ENCODE assay signal across 17 mouse cellular contexts in the genomic region with DNA sequence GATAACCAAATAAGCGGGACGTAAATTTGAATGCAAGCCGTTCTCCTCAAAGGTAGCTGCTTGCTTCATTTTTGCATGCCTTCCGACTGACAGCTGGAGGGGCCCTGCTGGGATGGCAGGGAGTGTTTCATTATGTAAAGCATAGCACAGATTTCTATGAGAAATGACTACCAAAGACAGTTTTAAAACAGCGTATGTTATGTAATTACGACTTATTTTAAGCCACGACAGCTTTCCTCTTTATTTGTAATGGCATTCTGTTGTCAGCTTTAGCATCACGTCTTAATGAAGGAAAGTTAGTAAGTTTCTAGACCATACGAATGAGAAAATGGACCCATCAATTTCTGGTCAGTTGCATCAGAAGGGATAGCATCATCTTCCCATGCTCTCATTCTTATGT.
DNase-seq lines count a peak whose midpoint lies in the region; ATAC-seq lines count a peak whose summit lies in the region.
"Had no signal": no experiment of that assay in that cellular context is flagged by ENCODE, and none has a peak within 500 bp of the region (broad histone marks: within the 10 kb centered on the region; RNA-seq: fewer than 3 reads in every experiment).

No protein-coding gene starts in this region.

- no peak overlapping the region for H3K4me3 ChIP-seq in midbrain, embryonic 15.5 days
- H3K4me3 ChIP-seq in midbrain, embryonic 11.5 days (ENCODE audit: low read depth, low read length) = no peak overlapping the region
- H3K4me3 ChIP-seq in intestine, embryonic 16.5 days (ENCODE audit: low read length) = no peak overlapping the region
- H3K4me3 ChIP-seq: embryonic facial prominence, embryonic 13.5 days; liver, embryonic 12.5 days; midbrain, embryonic 12.5 days; neural tube, embryonic 15.5 days had no signal

- H3K27me3 ChIP-seq in midbrain, embryonic 15.5 days (replicated peaks) = no peaks in the 10 kb centered on the region
- no peaks in the 10 kb centered on the region for H3K27me3 ChIP-seq in midbrain, embryonic 11.5 days (ENCODE audit: control insufficient read depth, insufficient read depth, low read length)
- H3K27me3 ChIP-seq in intestine, embryonic 16.5 days (replicated peaks; ENCODE audit: control insufficient read depth, insufficient read depth, low read length) = no peaks in the 10 kb centered on the region
- H3K27me3 ChIP-seq: embryonic facial prominence, embryonic 13.5 days; liver, embryonic 12.5 days; midbrain, embryonic 12.5 days; neural tube, embryonic 15.5 days had no signal

- H3K36me3 ChIP-seq in midbrain, embryonic 15.5 days (replicated peaks) = no peaks in the 10 kb centered on the region
- 0 out of 2 replicates have a peak, but pooled peaks cover 3% of the 10 kb centered on the region for H3K36me3 ChIP-seq in midbrain, embryonic 11.5 days (ENCODE audit: control insufficient read depth, insufficient read depth, low read length)
- no peaks in the 10 kb centered on the region for H3K36me3 ChIP-seq in intestine, embryonic 16.5 days (ENCODE audit: control insufficient read depth, insufficient read depth, low read length)
- H3K36me3 ChIP-seq: midbrain, embryonic 12.5 days had no signal

- DNase-seq in cerebellum, postnatal 4 days (ENCODE audit: low spot score in 2 of 2) = no peak
- DNase-seq in midbrain, embryonic 11.5 days (ENCODE audit: low spot score, missing footprints) = no peak
- DNase-seq in layer of hippocampus, adult 9-11 months = peak; percentile 80
- DNase-seq in right cerebral cortex, postnatal 4 days = peak; percentile 33
- no peak for DNase-seq in thymus, postnatal 14 days
- DNase-seq: adrenal gland, adult 8-10 months; gastrocnemius, postnatal 36 days; kidney, adult 9 months had no signal

- no peak overlapping the region for H3K4me2 ChIP-seq in midbrain, embryonic 15.5 days
- no peak overlapping the region for H3K4me2 ChIP-seq in midbrain, embryonic 11.5 days
- no peak overlapping the region for H3K4me2 ChIP-seq in intestine, embryonic 16.5 days (ENCODE audit: low read depth, low read length)
- H3K4me2 ChIP-seq: embryonic facial prominence, embryonic 13.5 days; hindbrain, embryonic 14.5 days; liver, embryonic 12.5 days; midbrain, embryonic 12.5 days; neural tube, embryonic 15.5 days had no signal

- 0 out of 2 replicates have a peak overlapping the region, but pooled peaks have one; percentile 20 for H3K27ac ChIP-seq in midbrain, embryonic 15.5 days
- no peak overlapping the region for H3K27ac ChIP-seq in midbrain, embryonic 11.5 days (ENCODE audit: low read depth, low read length)
- no peak overlapping the region for H3K27ac ChIP-seq in intestine, embryonic 16.5 days (ENCODE audit: low read length)
- H3K27ac ChIP-seq: embryonic facial prominence, embryonic 13.5 days; hindbrain, embryonic 14.5 days; liver, embryonic 12.5 days; midbrain, embryonic 12.5 days; neural tube, embryonic 15.5 days had no signal

- ATAC-seq in cerebellum, adult (ENCODE audit: insufficient number of reproducible peaks, low FRiP score, low TSS enrichment) = 0 out of 2 replicates have a peak, but pooled peaks have one; percentile 46
- ATAC-seq in midbrain, embryonic 15.5 days (replicated peaks) = no peak
- ATAC-seq in midbrain, embryonic 11.5 days (ENCODE audit: low FRiP score) = no peak
- ATAC-seq in intestine, embryonic 16.5 days = no peak
- ATAC-seq: liver, embryonic 12.5 days; lung, postnatal 0 days had no signal

- H3K9me3 ChIP-seq in midbrain, embryonic 15.5 days = peaks cover 8% of the 10 kb centered on the region; the same call in 1 of the 2 replicates
- peaks cover 7% of the 10 kb centered on the region for H3K9me3 ChIP-seq in midbrain, embryonic 11.5 days (ENCODE audit: control insufficient read depth, low read length)
- H3K9me3 ChIP-seq in intestine, embryonic 16.5 days (ENCODE audit: control insufficient read depth, low read length) = 0 out of 2 replicates have a peak, but pooled peaks cover 3% of the 10 kb centered on the region

- H3K9ac ChIP-seq in midbrain, embryonic 15.5 days = no peak overlapping the region
- H3K9ac ChIP-seq in midbrain, embryonic 11.5 days (ENCODE audit: low read length) = no peak overlapping the region
- H3K9ac ChIP-seq in intestine, embryonic 16.5 days (ENCODE audit: low read depth, low read length) = no peak overlapping the region
- H3K9ac ChIP-seq: embryonic facial prominence, embryonic 13.5 days; hindbrain, embryonic 14.5 days; liver, embryonic 12.5 days; midbrain, embryonic 12.5 days; neural tube, embryonic 15.5 days had no signal

- 0 out of 2 replicates have a peak, but pooled peaks cover 3% of the 10 kb centered on the region for H3K4me1 ChIP-seq in midbrain, embryonic 15.5 days
- no peaks in the 10 kb centered on the region for H3K4me1 ChIP-seq in midbrain, embryonic 11.5 days (ENCODE audit: control insufficient read depth, insufficient read depth, low read length)
- H3K4me1 ChIP-seq in intestine, embryonic 16.5 days (ENCODE audit: control insufficient read depth, insufficient read depth, low read length) = no peaks in the 10 kb centered on the region
- H3K4me1 ChIP-seq: embryonic facial prominence, embryonic 13.5 days; midbrain, embryonic 12.5 days had no signal

- 65% methylated on average over 9 of the region's 9 CpGs for WGBS in midbrain, embryonic 15.5 days
- WGBS in midbrain, embryonic 11.5 days = 85% methylated on average over 9 of the region's 9 CpGs
- 79% methylated on average over 9 of the region's 9 CpGs for WGBS in intestine, embryonic 16.5 days

Comparison
In these comparisons a context has a peak if more than half of its experiments do, and no peak if none do; other contexts are left out.
1. DNase-seq: peak in layer of hippocampus, adult 9-11 months (single experiment) and right cerebral cortex, postnatal 4 days (single experiment); none in cerebellum, postnatal 4 days (0 of 2), midbrain, embryonic 11.5 days (single experiment) and thymus, postnatal 14 days (single experiment).